Mouse (Mus musculus): ENCODE measurements around the gene Neurod6. TPM values are rescaled to one million over a fixed set of nuclear protein-coding genes. Genes with fewer than 3 reads are reported as not detected.

Gene Neurod6
- polyA plus RNA-seq, 1 experiment = not detected

- Histone ChIP-seq H3K4me1 (ENCODE audit: control insufficient read depth, insufficient read depth, low read length) (no peaks in the 10 kb centered on the region), H3K36me3 (ENCODE audit: control insufficient read depth, insufficient read depth, low read length) (no peaks in the 10 kb centered on the region), H3K27ac (ENCODE audit: insufficient read depth, low read depth, low read length) (no peak overlapping the region), H3K27me3 (replicated peaks; ENCODE audit: control insufficient read depth, insufficient read depth, low read length) (no peaks in the 10 kb centered on the region), H3K4me3 (ENCODE audit: insufficient read depth, low read depth, low read length) (no peak overlapping the region)
- DNase-seq = no peak
- 70% methylated on average over 3 of the region's 3 CpGs for WGBS
- TF ChIP-seq CTCF (conservative IDR thresholded peaks at IDR 0.05; ENCODE audit: insufficient read depth, insufficient read length, low read depth, low read length) (no peak), POLR2A (IDR thresholded peaks at IDR 0.05; ENCODE audit: low read depth, low read length) (no peak)
Measured at GRCm38 (mm10) chr6:55667801-55668200, 13.3 kb downstream of the Neurod6 start.

GRCm38 (mm10) chr6:55661126-55661915 lies 19.7 kb downstream of the Neurod6 start:
- H3K27ac ChIP-seq (ENCODE audit: insufficient read depth, low read depth, low read length) = no peak overlapping the region
- no peak for TF ChIP-seq POLR2A (IDR thresholded peaks at IDR 0.05; ENCODE audit: low read depth, low read length)
- TF ChIP-seq CTCF (conservative IDR thresholded peaks at IDR 0.05; ENCODE audit: insufficient read depth, insufficient read length, low read depth, low read length) = no peak
- H3K4me3 ChIP-seq (ENCODE audit: insufficient read depth, low read depth, low read length) = no peak overlapping the region
- no peak for DNase-seq
- no peaks in the 10 kb centered on the region for H3K36me3 ChIP-seq (ENCODE audit: control insufficient read depth, insufficient read depth, low read length)
- WGBS = 57% methylated on average over 5 of the region's 5 CpGs
- H3K27me3 ChIP-seq (replicated peaks; ENCODE audit: control insufficient read depth, insufficient read depth, low read length) = no peaks in the 10 kb centered on the region
- no peaks in the 10 kb centered on the region for H3K4me1 ChIP-seq (ENCODE audit: control insufficient read depth, insufficient read depth, low read length)

DNA sequence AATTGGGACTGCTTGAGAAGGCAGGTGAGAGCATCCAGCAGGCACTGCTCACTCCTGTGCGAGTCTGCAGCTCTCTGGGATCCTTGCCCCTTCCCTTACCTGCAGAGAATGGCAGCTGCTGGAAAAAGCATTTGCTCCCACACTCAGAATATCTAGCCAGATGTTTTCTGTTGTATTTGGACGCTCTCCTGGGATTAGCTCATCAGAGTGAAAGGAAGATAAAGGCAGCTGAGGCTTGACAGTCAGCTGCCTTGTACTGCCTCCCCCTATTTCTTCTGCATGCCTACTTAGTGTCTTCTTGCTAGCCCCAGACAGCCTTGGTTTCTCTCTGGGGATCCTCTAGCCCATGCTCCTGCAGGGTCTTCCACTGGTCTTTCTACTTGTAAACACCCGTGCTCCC lies 31.1 kb downstream of the Neurod6 start:
- TF ChIP-seq CTCF (conservative IDR thresholded peaks at IDR 0.05; ENCODE audit: insufficient read depth, insufficient read length, low read depth, low read length) (no peak), POLR2A (IDR thresholded peaks at IDR 0.05; ENCODE audit: low read depth, low read length) (no peak)
- Histone ChIP-seq H3K27me3 (replicated peaks; ENCODE audit: control insufficient read depth, insufficient read depth, low read length) (no peaks in the 10 kb centered on the region), H3K4me1 (ENCODE audit: control insufficient read depth, insufficient read depth, low read length) (no peaks in the 10 kb centered on the region), H3K27ac (ENCODE audit: insufficient read depth, low read depth, low read length) (no peak overlapping the region), H3K36me3 (ENCODE audit: control insufficient read depth, insufficient read depth, low read length) (no peaks in the 10 kb centered on the region), H3K4me3 (ENCODE audit: insufficient read depth, low read depth, low read length) (no peak overlapping the region)
- WGBS = 54% methylated on average over 3 of the region's 3 CpGs
- no peak for DNase-seq

GRCm38 (mm10) chr6:55649581-55649980 lies 31.5 kb downstream of the Neurod6 start:
- Histone ChIP-seq H3K4me1 (ENCODE audit: control insufficient read depth, insufficient read depth, low read length) (no peaks in the 10 kb centered on the region), H3K27me3 (replicated peaks; ENCODE audit: control insufficient read depth, insufficient read depth, low read length) (no peaks in the 10 kb centered on the region), H3K4me3 (ENCODE audit: insufficient read depth, low read depth, low read length) (no peak overlapping the region), H3K36me3 (ENCODE audit: control insufficient read depth, insufficient read depth, low read length) (no peaks in the 10 kb centered on the region), H3K27ac (ENCODE audit: insufficient read depth, low read depth, low read length) (no peak overlapping the region)
- DNase-seq = no peak
- 73% methylated on average over 8 of the region's 8 CpGs for WGBS
- TF ChIP-seq POLR2A (IDR thresholded peaks at IDR 0.05; ENCODE audit: low read depth, low read length) (no peak), CTCF (conservative IDR thresholded peaks at IDR 0.05; ENCODE audit: insufficient read depth, insufficient read length, low read depth, low read length) (no peak)

- 24% methylated on average over 3 of the region's 3 CpGs for WGBS
- no peak overlapping the region for H3K27ac ChIP-seq (ENCODE audit: insufficient read depth, low read depth, low read length)
- no peak for TF ChIP-seq CTCF (conservative IDR thresholded peaks at IDR 0.05; ENCODE audit: insufficient read depth, insufficient read length, low read depth, low read length)
- TF ChIP-seq POLR2A (IDR thresholded peaks at IDR 0.05; ENCODE audit: low read depth, low read length) = no peak
- H3K4me1 ChIP-seq (ENCODE audit: control insufficient read depth, insufficient read depth, low read length) = no peaks in the 10 kb centered on the region
- H3K36me3 ChIP-seq (ENCODE audit: control insufficient read depth, insufficient read depth, low read length) = no peaks in the 10 kb centered on the region
- DNase-seq = no peak
- H3K4me3 ChIP-seq (ENCODE audit: insufficient read depth, low read depth, low read length) = no peak overlapping the region
- no peaks in the 10 kb centered on the region for H3K27me3 ChIP-seq (replicated peaks; ENCODE audit: control insufficient read depth, insufficient read depth, low read length)
Measured at GRCm38 (mm10) chr6:55648886-55649285, 32.2 kb downstream of the Neurod6 start.

DNA sequence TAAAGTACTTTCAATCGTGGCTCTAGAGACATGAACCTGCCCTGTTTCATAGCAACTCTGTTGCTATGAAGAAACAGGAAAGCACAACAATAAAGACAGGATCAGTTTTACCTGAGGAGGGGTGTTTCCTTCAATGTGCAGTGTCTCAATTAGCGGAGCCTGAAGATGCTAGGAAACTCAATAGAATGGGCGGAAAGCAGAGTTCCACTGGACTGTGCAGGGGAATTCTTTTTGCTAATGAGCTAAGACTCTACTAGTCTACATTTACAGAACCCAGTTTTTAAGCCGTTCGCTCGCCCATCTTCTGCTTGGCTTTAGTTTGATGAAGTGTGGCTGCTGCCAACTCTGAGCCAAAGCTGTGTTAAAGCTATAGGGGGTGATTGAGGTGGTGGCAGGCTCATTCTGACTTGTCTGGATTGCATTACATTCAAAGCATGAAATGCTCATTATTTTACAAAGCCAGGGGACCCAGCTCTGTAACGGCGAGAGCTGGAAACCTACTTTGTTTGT lies 33.2 kb downstream of the Neurod6 start:
- DNase-seq = no peak
- H3K4me1 ChIP-seq (ENCODE audit: control insufficient read depth, insufficient read depth, low read length) = no peaks in the 10 kb centered on the region
- no peak overlapping the region for H3K27ac ChIP-seq (ENCODE audit: insufficient read depth, low read depth, low read length)
- WGBS = 66% methylated on average over 8 of the region's 8 CpGs
- no peaks in the 10 kb centered on the region for H3K36me3 ChIP-seq (ENCODE audit: control insufficient read depth, insufficient read depth, low read length)
- no peak overlapping the region for H3K4me3 ChIP-seq (ENCODE audit: insufficient read depth, low read depth, low read length)
- H3K27me3 ChIP-seq (replicated peaks; ENCODE audit: control insufficient read depth, insufficient read depth, low read length) = no peaks in the 10 kb centered on the region
- no peak for TF ChIP-seq CTCF (conservative IDR thresholded peaks at IDR 0.05; ENCODE audit: insufficient read depth, insufficient read length, low read depth, low read length)
- TF ChIP-seq POLR2A (IDR thresholded peaks at IDR 0.05; ENCODE audit: low read depth, low read length) = no peak

DNA sequence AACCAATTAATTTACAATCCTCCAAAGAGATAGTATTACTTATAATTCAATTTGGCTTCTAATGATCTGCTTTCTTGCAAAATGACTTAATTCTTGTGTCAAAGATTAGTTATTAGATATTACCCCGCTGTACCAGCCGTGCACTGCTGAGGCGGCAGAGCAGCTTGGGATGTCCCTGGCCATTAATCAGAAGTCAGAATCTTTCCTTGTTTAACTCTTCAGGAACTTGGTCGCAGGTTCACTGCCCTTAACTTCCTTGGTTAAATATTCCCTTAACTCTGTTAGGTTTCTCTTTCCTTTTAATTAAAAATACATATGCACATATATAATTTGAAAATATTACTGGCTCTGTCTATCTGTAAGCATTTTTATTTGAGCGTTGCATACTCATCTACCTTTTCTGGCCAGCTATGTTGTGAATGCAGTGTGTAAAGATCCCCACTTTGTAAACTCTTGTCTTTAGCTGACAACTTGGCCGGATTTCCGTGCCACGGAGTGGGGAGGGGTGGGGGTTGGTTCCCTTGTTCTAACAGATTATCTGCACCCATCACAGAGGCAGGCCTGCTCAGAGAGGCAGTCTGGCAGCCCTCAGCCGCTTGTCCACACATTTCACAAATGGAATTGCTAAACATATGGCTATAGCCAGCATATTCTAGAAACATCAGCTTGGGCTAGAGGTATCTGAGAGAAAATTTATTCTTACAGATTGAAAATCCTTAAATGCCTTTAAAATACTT lies 34.1 kb downstream of the Neurod6 start:
- Histone ChIP-seq H3K4me3 (ENCODE audit: insufficient read depth, low read depth, low read length) (no peak overlapping the region), H3K4me1 (ENCODE audit: control insufficient read depth, insufficient read depth, low read length) (no peaks in the 10 kb centered on the region), H3K36me3 (ENCODE audit: control insufficient read depth, insufficient read depth, low read length) (no peaks in the 10 kb centered on the region), H3K27ac (ENCODE audit: insufficient read depth, low read depth, low read length) (no peak overlapping the region), H3K27me3 (replicated peaks; ENCODE audit: control insufficient read depth, insufficient read depth, low read length) (no peaks in the 10 kb centered on the region)
- 37% methylated on average over 9 of the region's 9 CpGs for WGBS
- no peak for TF ChIP-seq POLR2A (IDR thresholded peaks at IDR 0.05; ENCODE audit: low read depth, low read length)
- no peak for TF ChIP-seq CTCF (conservative IDR thresholded peaks at IDR 0.05; ENCODE audit: insufficient read depth, insufficient read length, low read depth, low read length)
- DNase-seq = no peak
